Mouse (Mus musculus) hindbrain, embryonic 10.5 days (tissue): Measurements from ENCODE around the gene Tead3. TPM values are rescaled to one million over a fixed set of nuclear protein-coding genes. Genes with fewer than 3 reads are reported as not detected.
"Not testable (repeated sequence)": the region's sequence is repeated elsewhere in the genome, so short reads cannot be mapped to it uniquely, and the experiment has no call there.

ENCODE experiments used
- DNase-seq: peaks from one replicate; pipeline ENCODE4 v3.0.0-alpha.2; 2017; ENCODE audit warnings: low spot score
- H3K27ac ChIP-seq: fragments of 300-500 bp; sonication (generic); 2 replicates; pipeline ENCODE4 v1.5.1; 2016; ENCODE audit warnings: mild to moderate bottlenecking, moderate library complexity
- H3K27me3 ChIP-seq: fragments of 300-500 bp; sonication (generic); 2 replicates; pipeline ENCODE4 v1.6.1; 2016; ENCODE audit warnings: mild to moderate bottlenecking; ENCODE audit not compliant: poor library complexity, insufficient read depth, severe bottlenecking
- H3K36me3 ChIP-seq: fragments of 300-500 bp; sonication (generic); 2 replicates; pipeline ENCODE4 v1.6.1; 2016; ENCODE audit warnings: mild to moderate bottlenecking, moderate library complexity
- H3K4me1 ChIP-seq: fragments of 300-500 bp; sonication (generic); replicated peaks from 2 replicates; pipeline ENCODE4 v1.6.1; 2016; ENCODE audit warnings: mild to moderate bottlenecking
- H3K4me3 ChIP-seq: fragments of 300-500 bp; sonication (generic); 2 replicates; pipeline ENCODE4 v1.5.1; 2016; ENCODE audit warnings: mild to moderate bottlenecking, moderate library complexity
- H3K9me3 ChIP-seq: fragments of 300-500 bp; sonication (generic); 2 replicates; pipeline ENCODE4 v1.6.1; 2016; ENCODE audit warnings: mild to moderate bottlenecking, moderate library complexity
- WGBS: fragments of 180-500 bp; shearing (Covaris S2); methylation state at CpG from one replicate; pipeline ENCODE4 v1.1.7; 2016; 5-methylcytosine and 5-hydroxymethylcytosine counted together
- polyA plus RNA-seq: library from polyadenylated mRNA; unstranded; fragments of >200 nt; fragmentation: Nextera tagmentation; extraction: Ambion mirVana; gene quantifications from 2 replicates; pipeline ENCODE4 v1.2.1, GENCODE M21; 2016

Tead3 gene
- polyA plus RNA-seq, 1 experiment from 2014 or later = 6.1 TPM

GRCm38 (mm10) chr17:28332915-28333546 is 17.6 kb downstream of the Tead3 start:
- WGBS = 66% methylated on average over 31 of the region's 31 CpGs
- Histone ChIP-seq H3K9me3 (no peaks in the 10 kb centered on the region), H3K27ac (peak overlapping the region; percentile 16; the same call in 1 of the 2 replicates), H3K4me3 (no peak overlapping the region), H3K36me3 (peaks cover 86% of the 10 kb centered on the region), H3K27me3 (0 out of 2 replicates have a peak, but pooled peaks cover 7% of the 10 kb centered on the region), H3K4me1 (peaks cover 41% of the 10 kb centered on the region)
- DNase-seq = peak; percentile 34

- Histone ChIP-seq H3K9me3 (no peaks in the 10 kb centered on the region), H3K4me1 (peaks cover 48% of the 10 kb centered on the region), H3K27me3 (0 out of 2 replicates have a peak, but pooled peaks cover 7% of the 10 kb centered on the region), H3K36me3 (peaks cover 79% of the 10 kb centered on the region), H3K4me3 (no peak overlapping the region), H3K27ac (0 out of 2 replicates have a peak overlapping the region, but pooled peaks have one; percentile 1)
- 42% methylated on average over 13 of the region's 13 CpGs for WGBS
- DNase-seq = peak; percentile 27
Observed at GRCm38 (mm10) chr17:28332113-28332914, 18.3 kb downstream of the Tead3 start.

DNA sequence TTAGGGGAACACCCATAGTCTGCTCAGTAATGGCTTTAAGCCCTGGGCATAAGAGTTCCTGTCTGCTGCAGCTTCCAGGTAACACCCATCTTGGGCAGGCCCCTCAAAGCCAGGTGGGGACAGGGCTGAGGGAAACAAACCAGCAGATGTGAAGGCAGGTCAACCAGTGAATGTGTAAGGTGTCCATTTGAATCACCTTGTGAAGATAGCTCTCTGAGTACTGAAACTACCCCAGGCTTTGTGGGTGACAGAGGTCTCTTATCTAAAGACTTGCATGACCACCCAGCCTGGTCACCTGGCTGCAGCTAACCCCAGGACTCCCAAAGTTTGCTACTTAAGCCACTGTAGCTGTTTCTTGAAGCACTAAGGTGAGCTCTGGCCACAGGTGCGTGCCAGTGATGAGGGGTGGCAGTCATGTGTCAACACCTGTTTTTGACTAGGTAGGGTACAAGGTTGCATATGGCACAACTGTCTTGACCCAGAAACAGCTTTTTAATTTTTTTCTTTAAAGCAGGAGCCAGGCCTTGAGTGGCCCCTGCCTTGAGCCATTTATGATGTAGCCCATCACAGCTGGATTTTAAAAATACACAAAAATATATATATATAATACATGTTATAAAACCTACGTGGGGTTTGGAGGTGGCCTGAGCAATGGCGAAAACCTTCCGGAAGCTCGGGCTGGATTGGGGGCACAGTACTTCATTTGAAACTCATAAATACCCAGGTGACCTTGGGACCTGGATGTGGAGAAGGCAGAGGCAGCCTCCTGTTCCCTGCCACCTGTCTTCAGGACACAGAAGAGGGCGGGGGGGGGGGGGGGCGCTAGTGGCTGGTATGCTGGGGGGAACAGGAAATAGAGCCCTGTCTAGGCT is 19.1 kb downstream of the Tead3 start:
- H3K4me1 ChIP-seq = peaks cover 57% of the 10 kb centered on the region
- 30% methylated on average over 7 of the region's 7 CpGs for WGBS
- no peaks in the 10 kb centered on the region for H3K9me3 ChIP-seq
- H3K27ac ChIP-seq = no peak overlapping the region
- H3K27me3 ChIP-seq = 0 out of 2 replicates have a peak, but pooled peaks cover 7% of the 10 kb centered on the region
- peak overlapping the region; percentile 29 for H3K4me3 ChIP-seq
- peak; percentile 31 for DNase-seq
- peaks cover 74% of the 10 kb centered on the region for H3K36me3 ChIP-seq

GRCm38 (mm10) chr17:28330590-28330989 is 20.0 kb downstream of the Tead3 start:
- H3K27me3 ChIP-seq, DNase-seq, H3K27ac ChIP-seq, H3K9me3 ChIP-seq: not testable (repeated sequence)
- WGBS = 66% methylated on average over 8 of the region's 8 CpGs
- H3K36me3 ChIP-seq = peaks cover 74% of the 10 kb centered on the region
- H3K4me3 ChIP-seq = peak overlapping the region; percentile 29
- peaks cover 65% of the 10 kb centered on the region for H3K4me1 ChIP-seq

GRCm38 (mm10) chr17:28330232-28330546 is 20.4 kb downstream of the Tead3 start:
- 65% methylated on average over 2 of the region's 2 CpGs for WGBS
- Histone ChIP-seq H3K9me3 (no peaks in the 10 kb centered on the region), H3K4me1 (peaks cover 65% of the 10 kb centered on the region), H3K27me3 (0 out of 2 replicates have a peak, but pooled peaks cover 7% of the 10 kb centered on the region), H3K36me3 (peaks cover 74% of the 10 kb centered on the region), H3K4me3 (peak overlapping the region; percentile 98), H3K27ac (no peak overlapping the region)
- DNase-seq = no peak

DNA sequence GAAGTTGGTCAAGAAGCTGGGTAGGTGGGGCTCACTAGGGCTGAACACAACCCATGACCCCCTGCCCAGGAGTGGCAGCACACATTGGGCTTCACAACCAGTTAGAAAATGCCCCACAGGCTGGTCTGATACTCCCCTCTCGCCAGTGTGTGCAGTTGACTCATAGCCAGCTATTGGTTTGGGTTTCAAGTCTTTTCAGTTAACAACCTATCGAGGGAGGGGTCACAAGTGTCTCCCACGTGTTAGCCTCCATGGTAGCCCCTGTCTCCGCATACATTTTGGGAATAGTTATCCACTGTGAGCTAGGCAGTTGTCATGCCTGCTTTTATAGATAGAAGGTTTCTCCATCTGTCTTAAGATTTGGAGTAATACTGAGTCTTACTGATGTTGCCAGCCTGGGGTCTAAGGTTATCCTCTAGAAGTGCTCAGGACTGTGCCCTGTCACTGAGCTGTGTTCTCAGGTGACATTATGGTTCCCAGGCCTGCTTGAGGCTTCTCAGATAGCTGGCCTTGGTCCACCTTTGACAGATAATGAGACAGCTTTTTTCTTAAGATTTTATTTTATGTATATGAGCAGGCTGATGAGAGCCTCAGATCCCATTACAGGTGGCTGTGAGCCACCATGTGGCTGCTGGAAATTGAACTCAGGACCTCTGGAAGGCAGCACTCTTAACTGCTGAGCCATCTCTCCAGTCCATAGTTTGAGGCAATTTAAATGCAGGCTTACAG is 20.9 kb downstream of the Tead3 start:
- Histone ChIP-seq H3K4me1 (peaks cover 65% of the 10 kb centered on the region), H3K4me3 (peak overlapping the region; percentile 98), H3K27ac (peak overlapping the region; percentile 98), H3K9me3 (peaks cover 1% of the 10 kb centered on the region; the same call in 1 of the 2 replicates), H3K36me3 (peaks cover 74% of the 10 kb centered on the region), H3K27me3 (0 out of 2 replicates have a peak, but pooled peaks cover 7% of the 10 kb centered on the region)
- WGBS = 5% methylated on average over 4 of the region's 4 CpGs
- DNase-seq = peak; percentile 24

DNA sequence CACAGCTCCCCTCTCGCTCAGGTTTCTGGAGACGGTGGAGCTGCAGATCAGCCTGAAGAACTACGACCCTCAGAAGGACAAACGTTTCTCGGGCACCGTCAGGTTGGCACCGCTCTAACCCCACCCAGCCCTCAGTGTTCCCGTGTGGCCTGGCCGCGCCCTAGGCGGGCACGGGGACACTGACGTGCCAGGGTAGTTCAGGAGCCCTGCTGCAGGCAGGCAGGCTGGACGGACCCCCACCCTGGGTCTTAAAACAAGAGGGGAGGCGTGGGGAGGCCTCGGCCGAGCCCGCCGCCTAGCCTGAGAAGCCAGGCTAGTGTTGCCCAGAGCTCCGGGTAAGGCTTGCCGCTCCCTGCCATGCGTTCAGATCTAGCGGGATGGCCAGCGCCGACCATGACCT is 21.7 kb downstream of the Tead3 start:
- Histone ChIP-seq H3K36me3 (peaks cover 76% of the 10 kb centered on the region), H3K27ac (peak overlapping the region; percentile 98), H3K4me1 (peaks cover 65% of the 10 kb centered on the region), H3K9me3 (peaks cover 6% of the 10 kb centered on the region; the same call in 1 of the 2 replicates), H3K27me3 (0 out of 2 replicates have a peak, but pooled peaks cover 7% of the 10 kb centered on the region), H3K4me3 (peak overlapping the region; percentile 98)
- 1% methylated on average over 25 of the region's 25 CpGs for WGBS
- DNase-seq = peak; percentile 47

DNA sequence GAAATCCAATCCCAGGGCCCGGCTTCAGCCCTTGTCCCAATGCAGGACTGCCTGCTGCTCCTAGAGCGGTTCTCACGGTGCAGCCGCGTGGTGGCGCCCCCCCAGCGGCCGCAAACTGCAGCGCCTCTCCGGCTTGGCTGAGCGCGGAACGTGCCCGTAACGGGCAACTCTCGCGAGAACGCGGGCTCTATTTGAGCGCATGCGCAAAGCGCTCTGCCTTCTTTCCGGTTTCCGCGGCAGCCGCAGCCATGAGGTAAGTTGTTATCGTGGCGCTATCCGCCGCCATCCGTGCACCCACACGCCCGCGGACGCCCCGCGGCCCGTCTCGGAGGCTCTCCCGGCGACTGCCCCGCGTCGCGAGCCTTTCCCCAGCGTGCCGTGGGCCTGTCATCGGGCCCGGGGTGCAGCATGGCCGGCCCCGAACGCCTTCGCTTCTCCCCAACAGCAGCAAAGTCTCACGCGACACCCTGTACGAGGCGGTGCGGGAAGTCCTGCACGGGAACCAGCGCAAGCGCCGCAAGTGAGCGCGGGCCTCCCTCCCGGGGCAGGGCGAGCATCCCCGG is 22.2 kb downstream of the Tead3 start, which contains the start of gene Rpl10a:
Gene Rpl10a, plus strand, starts transcription at position 106 of the 563 bp plus-strand sequence.
- H3K4me1 ChIP-seq = peaks cover 60% of the 10 kb centered on the region
- H3K4me3 ChIP-seq = peak within 1 kb of the TSS; percentile 98
- under 1% methylated on average over 67 of the region's 67 CpGs for WGBS
- H3K27ac ChIP-seq = peak within 1 kb of the TSS; percentile 98
- 0 out of 2 replicates have a peak, but pooled peaks cover 5% of the 10 kb centered on the region for H3K27me3 ChIP-seq
- H3K9me3 ChIP-seq = peaks cover 6% of the 10 kb centered on the region; the same call in 1 of the 2 replicates
- peak; percentile 98 for DNase-seq
- H3K36me3 ChIP-seq = peaks cover 78% of the 10 kb centered on the region

DNA sequence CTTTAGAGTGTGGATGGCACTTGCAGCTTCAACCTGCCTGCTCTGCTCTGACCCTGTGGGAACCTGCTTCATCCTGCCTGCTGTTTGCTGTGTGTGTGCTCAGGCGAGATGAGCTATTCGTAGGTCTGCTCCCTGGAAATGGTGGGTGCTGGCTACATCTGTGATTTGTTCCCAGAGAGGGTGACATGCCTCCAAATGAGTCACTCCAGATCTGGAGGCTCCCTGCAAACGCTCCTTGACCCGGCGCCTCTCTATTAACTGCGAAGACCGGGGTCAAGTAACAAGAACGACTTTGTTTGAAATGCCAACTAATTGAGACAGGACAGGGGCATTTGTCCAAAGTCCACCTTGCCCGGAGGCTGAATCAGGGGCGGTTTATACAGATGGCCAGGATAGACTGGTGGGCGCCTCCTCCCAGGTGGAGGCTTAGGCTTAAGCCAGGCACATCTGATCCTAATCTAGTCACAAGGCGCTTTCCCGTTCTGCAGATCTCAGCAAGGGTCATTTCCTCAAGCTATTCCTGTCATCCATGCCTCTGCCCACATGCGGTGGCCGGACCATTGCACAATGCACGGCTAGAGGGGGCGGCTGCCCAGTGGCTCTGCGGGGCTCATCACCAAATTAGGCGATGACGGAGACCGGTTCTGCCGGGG is 22.8 kb downstream of the Tead3 start:
- Histone ChIP-seq H3K36me3 (peaks cover 77% of the 10 kb centered on the region), H3K4me1 (peaks cover 53% of the 10 kb centered on the region)
- WGBS = 11% methylated on average over 22 of the region's 22 CpGs

GRCm38 (mm10) chr17:28326951-28327350 is 23.7 kb downstream of the Tead3 start:
- H3K9me3 ChIP-seq = peaks cover 6% of the 10 kb centered on the region; the same call in 1 of the 2 replicates
- H3K36me3 ChIP-seq = peaks cover 77% of the 10 kb centered on the region
- DNase-seq = no peak
- H3K27ac ChIP-seq = peak overlapping the region; percentile 98
- 88% methylated on average over 3 of the region's 3 CpGs for WGBS
- H3K4me3 ChIP-seq = no peak overlapping the region
- H3K4me1 ChIP-seq = peaks cover 45% of the 10 kb centered on the region
- no peaks in the 10 kb centered on the region for H3K27me3 ChIP-seq

More for the DNA sequence above, 22.8 kb downstream of the Tead3 start:
- Histone ChIP-seq H3K4me3 (peak overlapping the region; percentile 98), H3K27ac (peak overlapping the region; percentile 98), H3K27me3 (no peaks in the 10 kb centered on the region), H3K9me3 (peaks cover 6% of the 10 kb centered on the region; the same call in 1 of the 2 replicates)
- no peak for DNase-seq

DNA sequence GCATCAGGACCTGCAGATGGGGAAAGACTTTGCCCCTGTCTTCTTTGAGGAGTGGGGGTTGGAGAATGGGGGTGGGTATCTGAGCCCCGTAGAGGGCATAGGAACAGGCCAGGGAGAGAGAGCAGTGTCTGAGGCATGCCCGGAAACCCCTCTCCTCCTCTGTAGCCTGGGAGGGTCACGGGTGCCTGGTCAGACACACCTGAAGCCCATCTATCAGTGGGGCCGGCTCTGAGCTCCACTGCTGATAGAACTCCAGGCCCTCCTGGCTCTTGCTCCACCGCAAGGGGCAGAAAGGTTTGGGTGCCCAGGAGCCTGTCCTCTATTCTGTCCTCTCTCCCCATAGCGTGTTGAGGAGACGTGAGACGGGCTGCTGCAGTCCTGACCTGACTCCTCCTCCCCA is 24.9 kb downstream of the Tead3 start:
- 95% methylated on average over 8 of the region's 8 CpGs for WGBS
- H3K9me3 ChIP-seq = peaks cover 6% of the 10 kb centered on the region; the same call in 1 of the 2 replicates
- H3K36me3 ChIP-seq = peaks cover 76% of the 10 kb centered on the region
- DNase-seq = no peak
- H3K4me1 ChIP-seq = peaks cover 36% of the 10 kb centered on the region
- H3K27ac ChIP-seq = 0 out of 2 replicates have a peak overlapping the region, but pooled peaks have one; percentile 31
- H3K27me3 ChIP-seq = no peaks in the 10 kb centered on the region
- no peak overlapping the region for H3K4me3 ChIP-seq
